Mouse (Mus musculus): ENCODE results near the gene Dck. TPM values are rescaled to one million over a fixed set of nuclear protein-coding genes. Genes with fewer than 3 reads are reported as not detected.

Gene Dck
- 1.2 and 1.6 TPM in 2 replicates for polyA plus RNA-seq (2012; rRNA removed; ENCODE audit: low replicate concordance)

GRCm38 (mm10) chr5:88764987-88765481, at the start of gene Dck:
Dck (plus strand) TSS chr5:88764996.

GRCm38 (mm10) chr5:88720116-88721002, 44.4 kb upstream of the Dck start, which contains the start of gene Mob1b:
Mob1b (plus strand) TSS chr5:88720855.

Other genes starting within 250 kb of the Dck start
- gene Jchain, start 237.1 kb upstream of the Dck start, polyA plus RNA-seq (2012; rRNA removed; ENCODE audit: low replicate concordance), result 585 and 622 TPM in 2 replicates
- gene Utp3, start 210.5 kb upstream of the Dck start, polyA plus RNA-seq (2012; rRNA removed; ENCODE audit: low replicate concordance), result 2.5 TPM in 2 replicates
- gene Rufy3, start 200.0 kb upstream of the Dck start, polyA plus RNA-seq (2012; rRNA removed; ENCODE audit: low replicate concordance), result 3.7 and 4.6 TPM in 2 replicates
- gene Grsf1, start 88.8 kb upstream of the Dck start, polyA plus RNA-seq (2012; rRNA removed; ENCODE audit: low replicate concordance), result 27.0 and 29.4 TPM in 2 replicates
- 1.3 and 2.2 TPM in 2 replicates for gene Mob1b, start 44.1 kb upstream of the Dck start, polyA plus RNA-seq (2012; rRNA removed; ENCODE audit: low replicate concordance)
- 7.1 and 13.9 TPM in 2 replicates for gene Slc4a4, start 121.8 kb downstream of the Dck start, polyA plus RNA-seq (2012; rRNA removed; ENCODE audit: low replicate concordance)